Mouse (Mus musculus) liver, embryonic 16.5 days (tissue): ENCODE measurements at regions not wholly inside any gene's neighbourhood (a gene's known extent, or its start where the extent isn't known, plus 50 kb on each side); places are given as distances from the start of the nearest gene placed in this dataset.

Experiments
- ATAC-seq: fragments of 200-750 bp; cut with Nextera tagmentation; 2 replicates; pipeline ENCODE4 v1.8.0; 2017; ENCODE audit warnings: low read depth, mild to moderate bottlenecking, moderate number of reproducible peaks, moderate library complexity
- H3K27ac ChIP-seq: fragments of 300-500 bp; sonication (generic); 2 replicates; pipeline ENCODE4 v1.5.1; 2014; ENCODE audit warnings: mild to moderate bottlenecking, low read length
- H3K27me3 ChIP-seq: fragments of 300-500 bp; sonication (generic); 2 replicates; pipeline ENCODE4 v1.6.1; 2014; ENCODE audit warnings: low read depth, low read length, mixed read lengths; ENCODE audit not compliant: control insufficient read depth, insufficient read depth
- H3K36me3 ChIP-seq: fragments of 300-500 bp; sonication (generic); 2 replicates; pipeline ENCODE4 v1.6.1; 2014; ENCODE audit warnings: mild to moderate bottlenecking; ENCODE audit not compliant: control insufficient read depth, insufficient read depth
- H3K4me1 ChIP-seq: fragments of 300-500 bp; sonication (generic); 2 replicates; pipeline ENCODE4 v1.6.1; 2014; ENCODE audit warnings: low read depth, low read length, mixed read lengths; ENCODE audit not compliant: control insufficient read depth
- H3K4me2 ChIP-seq: fragments of 300-500 bp; sonication (generic); 2 replicates; pipeline ENCODE4 v1.6.1; 2014; ENCODE audit warnings: low read depth, low read length, mixed read lengths
- H3K4me3 ChIP-seq: fragments of 300-500 bp; sonication (generic); 2 replicates; pipeline ENCODE4 v1.5.1; 2014; ENCODE audit warnings: low read depth, mild to moderate bottlenecking, low read length
- H3K9ac ChIP-seq: fragments of 300-500 bp; sonication (generic); 2 replicates; pipeline ENCODE4 v1.6.1; 2014; ENCODE audit warnings: low read depth, low read length
- H3K9me3 ChIP-seq: fragments of 300-500 bp; sonication (generic); replicated peaks from 2 replicates; pipeline ENCODE4 v1.6.1; 2016; ENCODE audit warnings: low read length; ENCODE audit not compliant: control insufficient read depth
- WGBS: fragments of 180-500 bp; shearing (Covaris S2); extraction: QIAGEN DNeasy Blood & Tissue Kit; methylation state at CpG from one replicate; pipeline ENCODE4 v1.1.7; 2014; ENCODE audit not compliant: insufficient replicate concordance; 5-methylcytosine and 5-hydroxymethylcytosine counted together

DNA sequence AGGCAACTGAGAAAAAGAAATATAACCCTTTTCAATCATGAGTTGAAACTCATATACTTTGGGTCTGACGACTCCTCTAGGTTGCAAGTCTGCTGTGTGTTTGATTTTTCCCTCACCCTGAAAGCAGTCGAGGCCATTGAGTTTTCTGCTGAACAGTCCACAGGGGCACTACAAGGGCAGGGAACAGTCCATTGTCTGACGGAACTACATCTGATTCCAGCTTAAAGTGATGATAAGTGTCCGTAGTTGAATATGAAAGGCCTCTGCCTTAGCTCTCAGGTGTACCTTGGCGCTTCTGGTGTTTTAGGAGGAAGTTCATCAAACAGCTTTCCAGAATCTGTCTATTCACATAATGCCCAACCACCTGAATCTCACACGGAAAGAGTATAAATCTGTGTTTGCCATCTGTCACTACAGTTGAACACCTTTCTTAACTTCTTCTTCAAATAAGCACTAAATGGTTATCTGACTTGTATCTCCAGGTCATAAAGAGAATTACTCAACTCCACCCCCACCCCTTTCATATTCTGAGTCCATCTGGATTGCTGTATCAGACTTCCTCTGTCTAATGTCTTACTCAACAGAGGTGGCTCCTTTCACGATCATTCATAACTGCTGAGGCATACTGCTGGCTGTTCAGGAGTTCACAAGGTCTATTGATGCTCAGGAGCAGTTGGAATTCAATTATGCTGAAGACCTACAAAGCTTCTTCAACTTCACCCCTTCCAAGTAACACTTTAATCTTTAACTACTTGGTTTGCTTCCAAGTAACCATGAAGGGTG is 527.6 kb upstream of the Pou3f3 start:
- H3K4me3 ChIP-seq: no peak overlapping the region
- no peaks in the 10 kb centered on the region for H3K4me1 ChIP-seq
- 49% methylated on average over 7 of the region's 7 CpGs for WGBS
- H3K4me2 ChIP-seq: no peak overlapping the region
- no peaks in the 10 kb centered on the region for H3K9me3 ChIP-seq
- ATAC-seq: no peak
- H3K36me3 ChIP-seq: no peaks in the 10 kb centered on the region
- no peak overlapping the region for H3K9ac ChIP-seq
- no peaks in the 10 kb centered on the region for H3K27me3 ChIP-seq
- H3K27ac ChIP-seq: no peak overlapping the region

GRCm38 (mm10) chr1:42169505-42169904 is 526.1 kb upstream of the Pou3f3 start:
- no peak overlapping the region for H3K4me2 ChIP-seq
- H3K9me3 ChIP-seq: no peaks in the 10 kb centered on the region
- WGBS: 57% methylated on average over 3 of the region's 3 CpGs
- H3K36me3 ChIP-seq: no peaks in the 10 kb centered on the region
- H3K9ac ChIP-seq: no peak overlapping the region
- H3K27me3 ChIP-seq: no peaks in the 10 kb centered on the region
- no peak overlapping the region for H3K27ac ChIP-seq
- no peak for ATAC-seq
- H3K4me3 ChIP-seq: no peak overlapping the region
- H3K4me1 ChIP-seq: no peaks in the 10 kb centered on the region

GRCm38 (mm10) chr1:42186295-42186694 is 509.3 kb upstream of the Pou3f3 start:
- Histone ChIP-seq H3K9ac (no peak overlapping the region), H3K4me1 (no peaks in the 10 kb centered on the region), H3K27ac (no peak overlapping the region), H3K4me2 (no peak overlapping the region), H3K4me3 (no peak overlapping the region), H3K9me3 (no peaks in the 10 kb centered on the region), H3K36me3 (no peaks in the 10 kb centered on the region), H3K27me3 (no peaks in the 10 kb centered on the region)
- ATAC-seq: no peak

DNA sequence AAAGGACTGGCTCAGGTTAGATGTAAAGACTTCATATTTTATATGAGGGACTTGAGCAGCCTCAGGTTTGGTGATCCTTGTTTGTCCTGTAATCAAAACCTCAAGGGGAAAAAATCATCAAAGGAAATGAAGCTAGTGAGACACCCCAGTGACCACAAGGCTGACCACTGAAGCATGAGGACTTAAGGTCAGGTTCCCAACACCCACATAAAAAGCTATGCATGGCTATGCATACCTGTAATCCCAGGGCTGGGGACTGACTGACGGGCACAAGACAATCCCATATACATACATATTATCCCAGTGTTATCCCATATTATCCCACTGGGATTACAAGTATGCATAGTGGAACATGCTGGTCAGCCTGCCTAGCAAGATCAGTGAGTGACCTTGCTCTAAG is 467.5 kb upstream of the Pou3f3 start:
- Histone ChIP-seq H3K4me1 (no peaks in the 10 kb centered on the region), H3K4me2 (no peak overlapping the region), H3K36me3 (no peaks in the 10 kb centered on the region), H3K9me3 (no peaks in the 10 kb centered on the region), H3K4me3 (no peak overlapping the region), H3K27me3 (no peaks in the 10 kb centered on the region), H3K27ac (no peak overlapping the region), H3K9ac (no peak overlapping the region)
- 59% methylated on average over 1 of the region's 1 CpGs for WGBS
- no peak for ATAC-seq

DNA sequence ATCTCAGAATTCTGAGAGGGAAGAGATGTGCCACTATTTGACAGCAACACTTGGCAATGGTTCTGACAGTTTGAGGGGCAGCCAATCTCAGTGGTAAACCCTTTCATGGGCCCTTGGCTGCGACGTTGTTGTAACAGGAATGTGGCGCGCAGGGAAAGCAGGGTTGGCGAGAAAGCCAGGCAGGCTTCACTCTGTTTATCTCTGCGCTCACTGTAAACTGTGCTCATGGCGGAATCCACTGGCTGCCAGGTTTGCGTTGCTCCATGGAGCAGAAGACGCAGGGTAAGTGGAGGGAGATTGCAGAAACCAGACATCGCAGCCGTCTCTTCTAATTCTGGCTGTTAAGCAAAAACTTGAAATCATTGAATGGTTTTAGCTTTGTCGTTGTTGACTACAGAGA is 465.9 kb upstream of the Pou3f3 start:
- Histone ChIP-seq H3K27ac (no peak overlapping the region), H3K27me3 (no peaks in the 10 kb centered on the region), H3K4me2 (no peak overlapping the region), H3K36me3 (no peaks in the 10 kb centered on the region), H3K4me3 (no peak overlapping the region), H3K9me3 (no peaks in the 10 kb centered on the region), H3K4me1 (no peaks in the 10 kb centered on the region), H3K9ac (no peak overlapping the region)
- WGBS: 66% methylated on average over 12 of the region's 12 CpGs
- no peak for ATAC-seq

DNA sequence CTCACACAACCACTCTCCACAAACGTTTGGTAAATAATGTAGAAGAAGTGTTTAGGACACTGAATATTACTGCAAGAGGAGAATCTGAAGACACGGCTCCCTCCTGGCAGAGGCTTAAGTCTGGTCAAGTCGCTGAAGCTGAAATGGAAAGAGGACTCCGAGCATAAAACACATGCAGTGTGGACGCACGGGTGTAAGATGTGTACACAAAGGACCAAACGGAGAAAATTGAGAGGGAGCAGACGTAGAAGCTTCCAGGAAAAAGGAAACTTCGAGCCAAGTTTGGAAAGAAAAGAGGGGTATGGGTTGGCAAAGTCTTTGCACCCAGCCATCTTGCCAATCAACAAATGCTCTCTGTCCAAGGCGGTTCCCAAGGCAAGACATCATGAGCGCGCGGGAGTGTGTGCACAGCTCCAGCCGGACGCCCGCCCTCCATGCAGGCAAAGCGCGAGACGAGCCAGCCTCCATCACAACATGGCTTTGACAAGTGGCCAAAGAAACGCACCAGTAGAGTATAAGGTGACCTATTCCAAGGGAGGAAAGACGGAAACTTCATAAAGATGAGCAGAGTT is 465.0 kb upstream of the Pou3f3 start:
- H3K36me3 ChIP-seq: no peaks in the 10 kb centered on the region
- H3K4me2 ChIP-seq: no peak overlapping the region
- no peak for ATAC-seq
- H3K4me3 ChIP-seq: no peak overlapping the region
- 77% methylated on average over 21 of the region's 21 CpGs for WGBS
- no peaks in the 10 kb centered on the region for H3K9me3 ChIP-seq
- no peak overlapping the region for H3K27ac ChIP-seq
- no peaks in the 10 kb centered on the region for H3K27me3 ChIP-seq
- H3K9ac ChIP-seq: no peak overlapping the region
- H3K4me1 ChIP-seq: no peaks in the 10 kb centered on the region

DNA sequence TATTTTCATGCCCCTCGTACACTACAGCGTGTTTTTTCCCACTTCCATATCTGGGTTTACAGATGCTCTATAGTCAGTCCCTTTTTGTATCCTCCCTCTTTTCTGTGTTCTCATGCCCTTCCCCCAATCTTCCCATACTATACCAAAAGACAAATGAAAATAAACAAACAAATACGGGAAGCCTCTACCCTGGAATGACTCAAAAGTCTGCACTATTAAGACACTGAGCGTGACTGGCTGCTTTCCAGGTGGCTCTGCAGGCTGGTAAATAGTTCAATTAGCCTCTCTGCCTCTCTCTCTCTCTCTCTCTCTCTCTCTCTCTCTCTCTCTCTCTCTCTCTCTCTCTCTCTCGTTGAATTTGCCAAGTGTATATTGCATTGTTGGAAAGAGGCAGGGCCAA is 464.5 kb upstream of the Pou3f3 start:
- ATAC-seq: no peak
- H3K36me3 ChIP-seq: no peaks in the 10 kb centered on the region
- H3K4me3 ChIP-seq: no peak overlapping the region
- no peak overlapping the region for H3K4me2 ChIP-seq
- no peaks in the 10 kb centered on the region for H3K9me3 ChIP-seq
- H3K9ac ChIP-seq: no peak overlapping the region
- H3K4me1 ChIP-seq: no peaks in the 10 kb centered on the region
- no peak overlapping the region for H3K27ac ChIP-seq
- WGBS: 54% methylated on average over 5 of the region's 5 CpGs
- H3K27me3 ChIP-seq: no peaks in the 10 kb centered on the region

DNA sequence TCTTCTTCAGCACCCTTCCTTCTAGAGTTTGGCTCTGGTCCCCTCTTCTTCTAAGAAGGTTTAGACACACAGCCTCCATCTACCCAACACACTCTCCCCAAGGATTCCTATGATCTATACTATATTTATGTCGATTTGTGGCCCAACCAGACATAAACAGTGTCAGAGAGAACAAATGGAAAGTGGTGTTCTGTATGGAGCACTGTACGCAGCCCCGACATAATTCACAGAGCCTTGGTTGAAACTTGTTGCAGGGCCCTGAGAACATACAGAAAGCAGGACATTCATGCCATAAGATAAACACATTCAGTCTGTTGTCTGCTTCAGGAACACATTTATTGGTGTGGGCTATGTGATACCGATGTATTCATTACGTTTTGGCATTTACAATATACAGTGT is 463.7 kb upstream of the Pou3f3 start:
- Histone ChIP-seq H3K9me3 (no peaks in the 10 kb centered on the region), H3K27me3 (no peaks in the 10 kb centered on the region), H3K27ac (no peak overlapping the region), H3K4me2 (no peak overlapping the region), H3K4me1 (no peaks in the 10 kb centered on the region), H3K36me3 (no peaks in the 10 kb centered on the region), H3K4me3 (no peak overlapping the region), H3K9ac (no peak overlapping the region)
- WGBS: 66% methylated on average over 5 of the region's 5 CpGs
- no peak for ATAC-seq

- no peak for ATAC-seq
- H3K36me3 ChIP-seq: no peaks in the 10 kb centered on the region
- no peak overlapping the region for H3K4me2 ChIP-seq
- H3K9ac ChIP-seq: no peak overlapping the region
- no peaks in the 10 kb centered on the region for H3K27me3 ChIP-seq
- 69% methylated on average over 6 of the region's 6 CpGs for WGBS
- no peaks in the 10 kb centered on the region for H3K4me1 ChIP-seq
- H3K4me3 ChIP-seq: no peak overlapping the region
- no peaks in the 10 kb centered on the region for H3K9me3 ChIP-seq
- no peak overlapping the region for H3K27ac ChIP-seq
These were observed 462.9 kb upstream of the Pou3f3 start for GRCm38 (mm10) chr1:42232716-42233115.
